Mouse (Mus musculus): ENCODE data around the gene Arl3.

GRCm38 (mm10) chr19:46511263-46511662 lies 61.7 kb downstream of the Arl3 start:
- TF ChIP-seq EP300 (optimal IDR thresholded peaks at IDR 0.05) (no peak), CTCF (IDR thresholded peaks at IDR 0.05; ENCODE audit: low read depth) (no peak)

Measured in stomach, postnatal 0 days (tissue).